Mouse (Mus musculus) thymus, adult 2 months (tissue): ENCODE results near the gene Slc9a1.

Source experiments
- CTCF ChIP-seq: fragments of 200-500 bp; IDR thresholded peaks from 2 replicates; pipeline ENCODE4 v1.5.1; 2012; ENCODE audit warnings: mild to moderate bottlenecking, control low read depth, low read length, moderate library complexity, borderline replicate concordance; ENCODE audit not compliant: control insufficient read depth, poor library complexity, insufficient read depth; ENCODE audit errors: extremely low read depth
- POLR2A ChIP-seq: fragments of 200-500 bp; IDR thresholded peaks from 2 replicates; pipeline ENCODE4 v1.6.1; 2012; ENCODE audit warnings: mild to moderate bottlenecking, low read length, control low read depth, moderate library complexity; ENCODE audit not compliant: control insufficient read depth, poor library complexity, insufficient read depth; ENCODE audit errors: extremely low read depth

DNA sequence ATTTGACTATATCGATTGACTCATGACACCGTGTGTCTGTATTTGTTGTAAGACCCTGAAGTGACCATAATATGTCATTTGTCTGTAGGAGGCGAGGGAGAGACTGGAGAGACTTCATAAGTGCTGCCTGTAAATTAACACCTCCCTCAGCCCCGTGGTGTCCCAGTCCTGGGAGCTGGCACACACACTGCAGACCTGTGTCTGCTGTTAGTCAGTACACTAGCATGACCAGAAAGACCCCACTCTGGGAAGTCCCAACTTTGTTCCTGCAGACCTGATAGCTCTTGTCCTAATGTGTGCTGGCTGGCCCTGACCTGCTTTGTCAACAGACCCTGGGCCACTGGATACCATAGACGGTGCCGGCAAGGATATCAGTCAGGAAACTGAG is 2.8 kb downstream of the Slc9a1 start:
- TF ChIP-seq POLR2A: no peak
- no peak for TF ChIP-seq CTCF
